Mouse (Mus musculus) kidney, postnatal 36 days (tissue): ENCODE measurements around the gene Atp5d.
A peak's percentile ranks its signal among the peaks of the same experiment; 100 is the strongest.

Source experiments
- DNase-seq, 2 experiments: peaks; one replicate each; pipeline ENCODE4 v3.0.0; 2021 to 2022; ENCODE audit warnings: mixed read lengths in 2 of 2

Gene Atp5d

DNA sequence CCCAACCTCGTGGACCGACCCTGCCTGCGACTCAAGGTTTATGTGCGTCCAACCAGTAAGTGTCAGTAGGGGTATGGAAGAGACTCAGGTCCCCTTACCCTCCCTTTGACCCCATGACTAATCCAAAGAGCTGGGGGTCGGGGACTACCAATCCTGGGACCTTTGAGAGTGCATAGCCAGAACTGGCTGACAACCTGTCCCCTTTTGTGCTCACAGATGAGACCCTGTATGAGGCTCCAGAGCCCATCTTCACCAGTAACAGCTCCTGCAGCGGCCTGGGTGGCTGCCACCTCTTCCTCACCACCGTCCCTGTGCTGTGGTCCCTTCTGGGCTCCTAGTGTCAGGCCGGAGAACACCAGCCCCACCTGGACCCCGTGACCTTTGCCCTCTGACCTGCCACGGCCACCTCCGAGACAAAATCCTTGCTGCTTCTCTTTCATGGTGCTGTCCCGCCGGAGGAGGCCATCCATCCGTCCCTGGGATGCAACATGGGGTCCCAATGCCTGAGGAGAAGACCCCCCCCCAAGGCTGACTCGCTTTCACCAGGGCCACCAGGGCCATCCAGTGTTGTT, 50.1 kb downstream of the Atp5d start:
- DNase-seq, result no peak

DNA sequence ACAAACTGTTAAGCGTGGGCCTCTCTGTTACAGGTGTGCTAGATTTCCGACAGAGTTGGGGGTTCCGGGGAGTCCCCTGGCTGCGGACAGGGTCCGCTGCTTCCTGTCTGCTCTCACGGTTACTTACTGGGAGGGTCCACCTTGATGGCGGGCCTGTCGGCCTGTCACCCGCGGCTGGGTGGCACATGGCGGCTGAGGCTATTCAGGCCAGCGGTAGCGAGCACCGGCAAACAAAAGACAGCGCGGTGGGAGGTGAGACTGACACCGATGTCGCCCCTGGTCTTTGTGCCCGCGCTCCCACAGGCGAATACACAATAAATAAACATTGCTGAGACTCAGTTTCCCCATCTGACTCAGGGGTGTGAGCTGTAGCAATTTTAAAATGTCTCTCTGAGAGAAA, 51.6 kb downstream of the Atp5d start:
- no peak for DNase-seq

DNA sequence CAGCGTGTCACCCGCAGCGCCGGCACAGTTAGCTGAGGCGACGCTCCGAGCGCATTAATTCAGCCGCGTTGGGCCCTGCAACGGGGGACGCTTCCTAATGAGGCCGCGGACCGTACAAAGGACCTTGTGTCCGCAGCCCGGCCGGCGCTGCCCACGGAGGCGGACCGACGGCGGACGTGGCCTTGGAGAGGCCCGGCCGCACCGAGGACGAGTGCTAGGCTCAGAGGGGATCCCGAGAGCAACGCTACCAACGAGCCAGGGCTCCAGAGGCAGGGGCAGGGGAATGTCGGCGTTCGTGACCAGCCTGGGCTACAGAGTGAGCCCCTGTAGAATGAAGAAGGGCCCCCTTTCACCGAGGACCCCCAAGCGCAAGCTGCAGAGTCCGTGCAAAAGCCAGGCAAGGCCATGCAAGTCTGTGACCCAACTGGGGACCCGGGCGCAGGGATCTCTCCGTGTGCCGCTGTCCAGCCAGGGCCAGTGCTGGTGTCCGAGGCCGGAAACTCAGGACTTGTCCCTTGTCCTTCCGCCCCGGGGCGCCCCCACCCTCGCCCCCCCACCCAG, 52.1 kb downstream of the Atp5d start:
- DNase-seq, result peak in 1 of 2 experiments; percentile 62

DNA sequence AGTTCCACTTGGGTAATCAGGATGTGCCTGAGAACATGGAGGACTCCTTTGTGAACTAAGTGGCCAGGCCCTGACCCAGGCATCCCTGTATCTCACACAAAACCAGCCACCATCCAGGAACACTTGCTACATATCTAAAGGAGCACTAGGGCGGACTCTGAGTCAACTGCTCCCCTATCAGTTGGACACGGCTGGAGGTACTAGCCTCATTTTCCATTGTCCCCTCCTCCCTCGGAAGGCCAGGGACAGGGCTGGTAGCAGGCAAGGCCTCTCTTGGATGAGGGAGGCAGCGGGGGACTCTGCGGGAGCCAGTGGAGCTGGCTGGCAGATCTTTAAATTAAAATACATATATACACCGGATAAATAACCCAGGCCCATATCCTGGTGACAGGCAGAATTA, 55.5 kb downstream of the Atp5d start:
- DNase-seq, result no peak

DNA sequence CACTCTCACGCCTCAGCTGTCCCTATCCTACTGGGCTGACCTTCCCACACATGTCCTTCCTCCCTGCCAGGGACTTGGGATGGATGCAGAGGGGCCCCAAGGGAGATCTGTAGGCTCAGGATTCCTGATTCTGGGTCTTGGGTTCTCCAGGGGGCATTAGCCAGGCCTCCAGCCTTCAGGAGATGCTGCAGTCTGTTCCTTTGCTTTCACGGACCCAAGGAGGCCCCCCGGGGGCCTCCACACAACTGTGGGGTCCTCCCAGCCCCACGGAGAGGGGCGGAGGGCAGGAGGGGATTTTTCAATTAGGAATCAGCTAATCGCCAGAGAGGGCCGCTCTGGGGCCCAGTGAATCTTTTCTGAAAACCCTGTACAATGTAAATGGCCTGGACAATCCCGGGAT, 56.0 kb downstream of the Atp5d start:
- DNase-seq, result no peak
